In genomic region chr10:80823847-80824643, GRCm38 (mm10) we compare ENCODE assay signal across 11 mouse cellular contexts. TPM values are rescaled to one million over a fixed set of nuclear protein-coding genes. Genes with fewer than 3 reads are reported as not detected.
DNase-seq lines count a peak whose midpoint lies in the region; ATAC-seq and TF ChIP-seq lines count a peak whose summit lies in the region.
"Had no signal": no experiment of that assay in that cellular context is flagged by ENCODE, and none has a peak within 500 bp of the region (broad histone marks: within the 10 kb centered on the region; RNA-seq: fewer than 3 reads in every experiment).

No protein-coding gene starts in this region.

- peaks cover 21% of the 10 kb centered on the region for H3K79me2 ChIP-seq in myocyte (ENCODE audit: control insufficient read depth, insufficient read depth)

- TF ChIP-seq CTCF in E14TG2a.4 (conservative IDR thresholded peaks at IDR 0.05; ENCODE audit: low read length): no peak
- TF ChIP-seq CTCF in lung, adult 2 months (IDR thresholded peaks at IDR 0.05; ENCODE audit: insufficient read depth, low read length): no peak
- TF ChIP-seq CTCF in forebrain, postnatal 0 days (IDR thresholded peaks at IDR 0.05; ENCODE audit: low read depth): no peak

- peaks cover 36% of the 10 kb centered on the region for H3K4me1 ChIP-seq in E14TG2a.4 (replicated peaks; ENCODE audit: low read depth, low read length)
- peaks cover 7% of the 10 kb centered on the region; the same call in 1 of the 2 replicates for H3K4me1 ChIP-seq in embryonic facial prominence, embryonic 14.5 days (ENCODE audit: control insufficient read depth, insufficient read depth, low read length)
- H3K4me1 ChIP-seq in lung, adult 2 months (ENCODE audit: control insufficient read depth, insufficient read depth, low read length): no peaks in the 10 kb centered on the region; the same call in 1 of the 2 replicates
- no peaks in the 10 kb centered on the region for H3K4me1 ChIP-seq in forebrain, postnatal 0 days (ENCODE audit: insufficient read depth)

- H3K27ac ChIP-seq in embryonic facial prominence, embryonic 14.5 days (replicated peaks; ENCODE audit: low read depth, low read length): no peak overlapping the region
- no peak overlapping the region for H3K27ac ChIP-seq in forebrain, postnatal 0 days (ENCODE audit: low read depth, low read length)
- H3K27ac ChIP-seq: midbrain, embryonic 13.5 days had no signal

- no peak for ATAC-seq in embryonic facial prominence, embryonic 14.5 days (ENCODE audit: low read depth)
- ATAC-seq in forebrain, postnatal 0 days: no peak
- ATAC-seq: midbrain, embryonic 13.5 days had no signal

- H3K9ac ChIP-seq in embryonic facial prominence, embryonic 14.5 days (ENCODE audit: low read depth, low read length): 0 out of 2 replicates have a peak overlapping the region, but pooled peaks have one; percentile 2
- H3K9ac ChIP-seq in forebrain, postnatal 0 days: no peak overlapping the region
- H3K9ac ChIP-seq: midbrain, embryonic 13.5 days had no signal

- no peaks in the 10 kb centered on the region for H3K9me3 ChIP-seq in E14TG2a.4 (ENCODE audit: low read length)
- no peaks in the 10 kb centered on the region for H3K9me3 ChIP-seq in embryonic facial prominence, embryonic 14.5 days (ENCODE audit: control insufficient read depth, low read length)
- no peaks in the 10 kb centered on the region for H3K9me3 ChIP-seq in forebrain, postnatal 0 days (ENCODE audit: low read length)
- H3K9me3 ChIP-seq: midbrain, embryonic 13.5 days had no signal

- peak; percentile 43 for TF ChIP-seq POLR2A in myocyte (IDR thresholded peaks at IDR 0.05; ENCODE audit: insufficient read length, low read depth)
- no peak for TF ChIP-seq POLR2A in lung, adult 2 months (IDR thresholded peaks at IDR 0.05; ENCODE audit: borderline replicate concordance, extremely low read depth, low read depth, low read length)

- H3K36me3 ChIP-seq in E14TG2a.4 (ENCODE audit: insufficient read depth, low read length) (peaks cover 18% of the 10 kb centered on the region), myocyte (ENCODE audit: control insufficient read depth, insufficient read depth) (no peaks in the 10 kb centered on the region)
- H3K36me3 ChIP-seq in embryonic facial prominence, embryonic 14.5 days (ENCODE audit: control insufficient read depth, insufficient read depth, low read length): peaks cover 6% of the 10 kb centered on the region
- H3K36me3 ChIP-seq in forebrain, postnatal 0 days (ENCODE audit: insufficient read depth): peaks cover under 1% of the 10 kb centered on the region; the same call in 1 of the 2 replicates

- peak; percentile 23 for DNase-seq in kidney, adult 18-20 months
- no peak for DNase-seq in kidney, postnatal 10 days
- no peak for DNase-seq in embryonic facial prominence, embryonic 14.5 days (ENCODE audit: low spot score)
- no peak for DNase-seq in lung, adult 2 months
- DNase-seq in forebrain, postnatal 0 days: no peak
- DNase-seq in cerebellum, adult 9-10 months: no peak
- DNase-seq: cerebellum, adult 11 months; layer of hippocampus, postnatal 36 days had no signal

- H3K4me3 ChIP-seq in E14TG2a.4 (replicated peaks; ENCODE audit: low read length): peak overlapping the region; percentile 49; the same call in 1 of the 2 replicates
- H3K4me3 ChIP-seq in embryonic facial prominence, embryonic 14.5 days (ENCODE audit: low read depth, low read length): no peak overlapping the region
- H3K4me3 ChIP-seq in myocyte: no peak overlapping the region
- H3K4me3 ChIP-seq in lung, adult 2 months (replicated peaks; ENCODE audit: extremely low read depth, low read depth, low read length): no peak overlapping the region
- no peak overlapping the region for H3K4me3 ChIP-seq in forebrain, postnatal 0 days (ENCODE audit: low read depth, low read length)
- H3K4me3 ChIP-seq: midbrain, embryonic 13.5 days had no signal

- H3K4me2 ChIP-seq in embryonic facial prominence, embryonic 14.5 days (ENCODE audit: low read depth, low read length): no peak overlapping the region
- H3K4me2 ChIP-seq in myocyte (ENCODE audit: low read depth): peak overlapping the region; percentile 61
- H3K4me2 ChIP-seq in forebrain, postnatal 0 days (ENCODE audit: low read depth): no peak overlapping the region
- H3K4me2 ChIP-seq: midbrain, embryonic 13.5 days had no signal

- 60% methylated on average over 8 of the region's 8 CpGs for WGBS in embryonic facial prominence, embryonic 14.5 days
- 42% methylated on average over 8 of the region's 8 CpGs for WGBS in lung, adult 2 months
- 66% methylated on average over 8 of the region's 8 CpGs for WGBS in forebrain, postnatal 0 days

- no peaks in the 10 kb centered on the region for H3K27me3 ChIP-seq in E14TG2a.4 (ENCODE audit: insufficient read depth, low read length)
- no peaks in the 10 kb centered on the region for H3K27me3 ChIP-seq in embryonic facial prominence, embryonic 14.5 days (replicated peaks; ENCODE audit: control insufficient read depth, insufficient read depth, low read length)
- H3K27me3 ChIP-seq in myocyte (ENCODE audit: control insufficient read depth, insufficient read depth, insufficient read length): no peaks in the 10 kb centered on the region
- no peaks in the 10 kb centered on the region for H3K27me3 ChIP-seq in forebrain, postnatal 0 days (ENCODE audit: insufficient read depth, low read length)
- H3K27me3 ChIP-seq: midbrain, embryonic 13.5 days had no signal

- no peak overlapping the region for H3ac ChIP-seq in myocyte (ENCODE audit: control insufficient read depth, insufficient read length)

TF ChIP-seq in myocyte, 11 proteins besides CTCF, POLR2A, EP300 and RAD21:
- TF ChIP-seq MAX (IDR thresholded peaks at IDR 0.05; ENCODE audit: low read depth) (no peak), TCF3 (IDR thresholded peaks at IDR 0.05; ENCODE audit: insufficient read length, low read depth) (no peak)
TF ChIP-seq in myocyte: peak in this region for 0.

RNA-seq across cellular contexts. Expression of gene Oaz1, which starts 2.4 kb away (rescaled TPM):
- 1,606 and 1,697 TPM in 2 replicates for polyA plus RNA-seq in embryonic facial prominence, embryonic 14.5 days (2014; fragmentation: Nextera tagmentation; extraction: Ambion mirVana)
- polyA plus RNA-seq in myocyte (2012; fragmentation: generic; extraction: Trizol): 1,349 TPM
- 804 and 834 TPM in 2 replicates for polyA plus RNA-seq in lung, adult 2 months (2012; rRNA removed)
- 1,019 and 1,040 TPM in 2 replicates for total RNA-seq in forebrain, postnatal 0 days (2014; rRNA removed)
- polyA plus RNA-seq in forebrain, postnatal 0 days (2015; fragmentation: Nextera tagmentation; extraction: Ambion mirVana): 1,146 and 1,244 TPM in 2 replicates

RNA-seq across cellular contexts. Expression of gene Jsrp1, which starts 10.7 kb away (rescaled TPM):
- 13.0 and 20.3 TPM in 2 replicates for polyA plus RNA-seq in embryonic facial prominence, embryonic 14.5 days (2014; fragmentation: Nextera tagmentation; extraction: Ambion mirVana)
- polyA plus RNA-seq in myocyte (2012; fragmentation: generic; extraction: Trizol): 343 TPM
- polyA plus RNA-seq in lung, adult 2 months (2012; rRNA removed): 7.7 TPM in 1 of 2 replicates, not detected in the other
- 0.38 TPM in 1 of 2 replicates, not detected in the other for total RNA-seq in forebrain, postnatal 0 days (2014; rRNA removed)
- 0.70 and 0.76 TPM in 2 replicates for polyA plus RNA-seq in forebrain, postnatal 0 days (2015; fragmentation: Nextera tagmentation; extraction: Ambion mirVana)

RNA-seq across cellular contexts. Expression of gene Amh, which starts 19.0 kb away (rescaled TPM):
- 0.13 TPM in 1 of 2 replicates, not detected in the other for polyA plus RNA-seq in embryonic facial prominence, embryonic 14.5 days (2014; fragmentation: Nextera tagmentation; extraction: Ambion mirVana)
- polyA plus RNA-seq in myocyte (2012; fragmentation: generic; extraction: Trizol): 0.76 TPM
- polyA plus RNA-seq in lung, adult 2 months (2012; rRNA removed): 0.62 and 1.3 TPM in 2 replicates
- total RNA-seq in forebrain, postnatal 0 days (2014; rRNA removed): 0.62 and 0.69 TPM in 2 replicates
- polyA plus RNA-seq in forebrain, postnatal 0 days (2015; fragmentation: Nextera tagmentation; extraction: Ambion mirVana): not detected in 2 replicates
- polyA plus RNA-seq: midbrain, embryonic 13.5 days had no signal

RNA-seq across cellular contexts. Expression of gene Lingo3, which starts 19.8 kb away (rescaled TPM):
- polyA plus RNA-seq in embryonic facial prominence, embryonic 14.5 days (2014; fragmentation: Nextera tagmentation; extraction: Ambion mirVana): 1.2 and 1.3 TPM in 2 replicates
- 0.05 TPM for polyA plus RNA-seq in myocyte (2012; fragmentation: generic; extraction: Trizol)
- polyA plus RNA-seq in lung, adult 2 months (2012; rRNA removed): 0.10 and 0.31 TPM in 2 replicates
- 23.3 and 23.7 TPM in 2 replicates for total RNA-seq in forebrain, postnatal 0 days (2014; rRNA removed)
- 18.5 and 20.3 TPM in 2 replicates for polyA plus RNA-seq in forebrain, postnatal 0 days (2015; fragmentation: Nextera tagmentation; extraction: Ambion mirVana)

RNA-seq across cellular contexts. Expression of gene Plekhj1, which starts 25.6 kb away (rescaled TPM):
- polyA plus RNA-seq in embryonic facial prominence, embryonic 14.5 days (2014; fragmentation: Nextera tagmentation; extraction: Ambion mirVana): 102 and 111 TPM in 2 replicates
- polyA plus RNA-seq in myocyte (2012; fragmentation: generic; extraction: Trizol): 69.6 TPM
- 51.2 and 58.8 TPM in 2 replicates for polyA plus RNA-seq in lung, adult 2 months (2012; rRNA removed)
- 81.1 and 89.0 TPM in 2 replicates for total RNA-seq in forebrain, postnatal 0 days (2014; rRNA removed)
- 96.8 and 107 TPM in 2 replicates for polyA plus RNA-seq in forebrain, postnatal 0 days (2015; fragmentation: Nextera tagmentation; extraction: Ambion mirVana)

Comparison
In these comparisons a context has a peak if more than half of its experiments do, and no peak if none do; other contexts are left out.
1. RNA of gene Jsrp1, which starts 10.7 kb away (polyA plus RNA-seq): 343 TPM in myocyte (single experiment); 13.0 to 20.3 TPM in embryonic facial prominence, embryonic 14.5 days, 7.7 TPM in lung, adult 2 months and 0.70 to 0.76 TPM in forebrain, postnatal 0 days; every median in the first group is over 10 times any median in the second.